Mouse (Mus musculus): Measurements from ENCODE around the gene Agtpbp1. TPM values are rescaled to one million over a fixed set of nuclear protein-coding genes. Genes with fewer than 3 reads are reported as not detected.

Agtpbp1 gene
- polyA plus RNA-seq, 1 experiment from 2014 or later, result 43.7 TPM

DNA sequence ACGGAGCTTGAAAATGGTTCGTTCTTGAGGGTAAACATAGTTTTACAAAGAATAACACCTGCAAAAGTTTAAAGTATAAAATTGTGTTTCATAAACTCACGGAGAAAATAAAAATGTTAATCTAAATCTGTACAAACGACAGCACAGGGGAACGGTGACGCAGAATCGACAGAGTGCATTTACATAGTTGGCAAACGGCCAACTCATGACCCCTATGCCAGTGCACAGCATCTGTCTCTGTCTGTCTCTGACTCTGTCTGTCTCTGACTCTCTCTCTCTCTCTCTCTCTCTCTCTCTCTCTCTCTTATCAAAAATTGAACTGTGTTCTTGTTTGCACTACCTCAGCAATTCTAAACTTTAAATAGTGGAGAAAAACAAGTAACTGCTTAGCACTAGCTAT, 110.1 kb downstream of the Agtpbp1 start:
- no peaks in the 10 kb centered on the region for H3K27me3 ChIP-seq
- 0 out of 2 replicates have a peak, but pooled peaks have one; percentile 58 for ATAC-seq
- no peaks in the 10 kb centered on the region for H3K9me3 ChIP-seq
- H3K36me3 ChIP-seq, result peaks cover 41% of the 10 kb centered on the region
- no peak overlapping the region for H3K27ac ChIP-seq
- no peak overlapping the region for H3K4me3 ChIP-seq (replicated peaks)
- 54% methylated on average over 8 of the region's 8 CpGs for WGBS
- no peak overlapping the region for H3K4me2 ChIP-seq (replicated peaks)
- no peak overlapping the region for H3K9ac ChIP-seq (replicated peaks)
- H3K4me1 ChIP-seq (replicated peaks), result no peaks in the 10 kb centered on the region

DNA sequence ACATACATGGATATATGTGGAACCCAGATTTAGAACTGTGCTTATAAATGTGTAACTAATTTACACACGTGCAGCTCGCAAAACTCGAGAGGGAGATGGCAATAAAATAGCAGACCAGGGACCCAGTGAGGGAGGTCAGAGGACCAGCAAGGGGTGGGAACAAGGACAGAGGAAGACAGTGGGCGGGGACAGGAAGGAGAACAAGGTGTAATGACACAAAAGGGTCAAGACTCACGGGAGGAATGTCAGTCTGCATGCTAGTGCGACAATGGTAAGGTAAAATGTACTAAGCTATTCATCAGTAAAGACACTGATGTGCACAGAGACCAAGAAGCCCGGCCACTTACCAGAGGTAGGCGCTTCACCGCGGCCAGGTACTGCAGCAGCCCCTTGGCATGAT, 111.7 kb downstream of the Agtpbp1 start:
- 90% methylated on average over 10 of the region's 10 CpGs for WGBS
- no peak for ATAC-seq
- H3K4me2 ChIP-seq (replicated peaks), result no peak overlapping the region
- no peak overlapping the region for H3K9ac ChIP-seq (replicated peaks)
- H3K36me3 ChIP-seq, result peaks cover 41% of the 10 kb centered on the region
- no peak overlapping the region for H3K27ac ChIP-seq
- no peak overlapping the region for H3K4me3 ChIP-seq (replicated peaks)
- H3K27me3 ChIP-seq, result no peaks in the 10 kb centered on the region
- no peaks in the 10 kb centered on the region for H3K9me3 ChIP-seq
- H3K4me1 ChIP-seq (replicated peaks), result no peaks in the 10 kb centered on the region

GRCm38 (mm10) chr13:59472222-59472621, 112.8 kb downstream of the Agtpbp1 start:
- H3K27ac ChIP-seq, result no peak overlapping the region
- 76% methylated on average over 5 of the region's 5 CpGs for WGBS
- no peak overlapping the region for H3K4me3 ChIP-seq (replicated peaks)
- H3K27me3 ChIP-seq, result no peaks in the 10 kb centered on the region
- no peak overlapping the region for H3K4me2 ChIP-seq (replicated peaks)
- no peak overlapping the region for H3K9ac ChIP-seq (replicated peaks)
- no peaks in the 10 kb centered on the region for H3K9me3 ChIP-seq
- H3K36me3 ChIP-seq, result peaks cover 39% of the 10 kb centered on the region
- no peak for ATAC-seq
- 0 out of 2 replicates have a peak, but pooled peaks cover 3% of the 10 kb centered on the region for H3K4me1 ChIP-seq (replicated peaks)

GRCm38 (mm10) chr13:59469701-59470100, 115.3 kb downstream of the Agtpbp1 start:
- Histone ChIP-seq H3K36me3 (peaks cover 24% of the 10 kb centered on the region; the same call in 1 of the 2 replicates), H3K4me3 (replicated peaks) (no peak overlapping the region), H3K9me3 (no peaks in the 10 kb centered on the region), H3K4me1 (replicated peaks) (0 out of 2 replicates have a peak, but pooled peaks cover 3% of the 10 kb centered on the region), H3K4me2 (replicated peaks) (no peak overlapping the region), H3K27me3 (no peaks in the 10 kb centered on the region), H3K27ac (no peak overlapping the region), H3K9ac (replicated peaks) (no peak overlapping the region)
- WGBS, result 94% methylated on average over 5 of the region's 5 CpGs
- no peak for ATAC-seq

GRCm38 (mm10) chr13:59468181-59468802, 116.7 kb downstream of the Agtpbp1 start:
- Histone ChIP-seq H3K36me3 (peaks cover 23% of the 10 kb centered on the region), H3K4me1 (replicated peaks) (0 out of 2 replicates have a peak, but pooled peaks cover 3% of the 10 kb centered on the region), H3K9ac (replicated peaks) (no peak overlapping the region), H3K27ac (no peak overlapping the region), H3K4me2 (replicated peaks) (no peak overlapping the region), H3K27me3 (no peaks in the 10 kb centered on the region), H3K4me3 (replicated peaks) (no peak overlapping the region), H3K9me3 (no peaks in the 10 kb centered on the region)
- WGBS, result 89% methylated on average over 8 of the region's 8 CpGs
- no peak for ATAC-seq

DNA sequence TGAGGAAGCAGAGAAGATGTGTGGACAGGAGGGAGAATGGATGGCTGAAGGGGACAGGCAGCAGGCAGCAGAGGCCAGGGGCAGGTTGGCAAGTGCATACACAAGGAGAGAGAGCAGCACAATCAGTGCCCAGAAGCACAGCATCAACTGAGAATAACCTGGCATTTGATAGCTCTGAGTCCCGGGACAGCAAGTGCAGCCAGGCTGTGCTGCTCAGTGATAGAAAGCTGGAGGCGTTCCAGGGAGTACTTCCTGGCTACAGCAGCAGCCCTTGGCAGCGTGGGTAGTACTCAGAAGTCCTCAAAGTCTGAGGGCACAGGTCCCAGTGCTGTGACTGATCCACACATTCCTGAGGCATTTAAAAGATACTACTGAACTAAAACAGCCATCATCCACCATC, 117.4 kb downstream of the Agtpbp1 start:
- Histone ChIP-seq H3K4me3 (replicated peaks) (no peak overlapping the region), H3K27ac (peak overlapping the region; percentile 20; the same call in 1 of the 2 replicates), H3K4me2 (replicated peaks) (no peak overlapping the region), H3K27me3 (no peaks in the 10 kb centered on the region), H3K9me3 (no peaks in the 10 kb centered on the region), H3K9ac (replicated peaks) (no peak overlapping the region), H3K4me1 (replicated peaks) (0 out of 2 replicates have a peak, but pooled peaks cover 3% of the 10 kb centered on the region), H3K36me3 (peaks cover 21% of the 10 kb centered on the region)
- 65% methylated on average over 3 of the region's 3 CpGs for WGBS
- ATAC-seq, result no peak

DNA sequence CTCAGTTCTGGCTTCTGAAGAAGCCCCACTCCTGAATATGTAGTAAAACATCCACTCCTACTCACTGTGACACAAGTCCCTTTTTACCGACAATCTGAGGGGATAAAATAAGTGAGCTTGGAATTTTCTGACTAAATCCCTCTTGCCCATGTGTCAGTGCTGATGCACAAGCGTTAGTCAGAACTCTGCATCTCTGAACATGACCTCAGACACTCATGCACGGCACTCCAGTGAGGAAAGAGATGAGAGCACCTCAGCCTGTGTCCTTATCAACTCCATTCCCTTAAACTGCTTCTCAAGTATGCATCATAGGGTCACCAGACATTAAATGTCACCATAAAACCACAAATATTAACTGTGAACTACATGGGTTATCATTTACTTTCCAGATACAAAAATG, 124.1 kb downstream of the Agtpbp1 start:
- WGBS, result 89% methylated on average over 3 of the region's 3 CpGs
- no peak overlapping the region for H3K4me2 ChIP-seq (replicated peaks)
- no peaks in the 10 kb centered on the region for H3K27me3 ChIP-seq
- ATAC-seq, result no peak
- no peaks in the 10 kb centered on the region for H3K4me1 ChIP-seq (replicated peaks)
- no peak overlapping the region for H3K9ac ChIP-seq (replicated peaks)
- H3K27ac ChIP-seq, result no peak overlapping the region
- H3K9me3 ChIP-seq, result no peaks in the 10 kb centered on the region
- H3K4me3 ChIP-seq (replicated peaks), result no peak overlapping the region
- H3K36me3 ChIP-seq, result peaks cover 16% of the 10 kb centered on the region

- H3K4me3 ChIP-seq (replicated peaks), result no peak overlapping the region
- H3K4me2 ChIP-seq (replicated peaks), result no peak overlapping the region
- 82% methylated on average over 1 of the region's 1 CpGs for WGBS
- H3K27ac ChIP-seq, result no peak overlapping the region
- no peaks in the 10 kb centered on the region for H3K27me3 ChIP-seq
- H3K4me1 ChIP-seq (replicated peaks), result peaks cover 9% of the 10 kb centered on the region
- no peak for ATAC-seq
- peaks cover 18% of the 10 kb centered on the region for H3K36me3 ChIP-seq
- H3K9me3 ChIP-seq, result no peaks in the 10 kb centered on the region
- H3K9ac ChIP-seq (replicated peaks), result no peak overlapping the region
Observed at GRCm38 (mm10) chr13:59456203-59456602, 128.8 kb downstream of the Agtpbp1 start.

DNA sequence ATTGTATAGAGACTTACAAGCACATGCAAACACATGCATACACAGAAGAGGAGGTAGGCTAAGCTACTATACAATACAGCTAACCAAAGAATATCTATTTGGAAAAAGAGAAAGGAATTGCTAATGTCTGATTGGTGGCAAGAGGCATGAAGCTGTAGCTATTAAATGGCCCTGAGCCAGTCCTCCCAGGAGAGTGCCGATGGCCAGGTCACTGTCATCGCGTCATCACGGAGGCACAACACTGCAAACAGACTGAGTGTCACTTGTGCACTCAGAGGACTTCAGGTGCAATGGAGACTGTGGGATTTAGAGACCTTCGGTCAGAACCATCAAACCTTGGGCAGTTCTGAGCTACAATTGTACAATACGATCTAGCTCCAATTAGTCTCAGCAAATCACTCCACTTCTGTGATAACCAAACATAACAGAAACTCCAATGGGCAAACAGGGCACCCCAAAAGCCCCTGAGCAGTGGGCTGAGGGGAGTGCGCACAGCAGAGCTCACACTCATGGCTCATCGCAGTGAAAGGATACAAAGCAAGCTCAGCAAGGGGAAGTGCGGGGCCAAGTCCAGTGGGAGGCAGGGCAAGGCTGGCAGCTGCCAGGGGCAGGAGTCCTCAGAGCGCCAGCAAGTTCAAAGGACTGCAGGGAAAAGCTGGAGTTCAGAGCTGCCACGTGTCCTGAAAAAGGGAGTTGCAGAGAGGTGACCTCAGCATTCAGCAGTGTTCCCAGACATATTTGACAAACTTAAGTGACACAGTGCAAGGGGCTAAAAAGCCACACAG, 130.8 kb downstream of the Agtpbp1 start:
- WGBS, result 89% methylated on average over 11 of the region's 11 CpGs
- H3K4me3 ChIP-seq (replicated peaks), result no peak overlapping the region
- no peaks in the 10 kb centered on the region for H3K27me3 ChIP-seq

GRCm38 (mm10) chr13:59453582-59453981, 131.4 kb downstream of the Agtpbp1 start:
- ATAC-seq, result no peak
- peaks cover 20% of the 10 kb centered on the region for H3K36me3 ChIP-seq
- WGBS, result 73% methylated on average over 6 of the region's 6 CpGs
- H3K4me2 ChIP-seq (replicated peaks), result no peak overlapping the region
- H3K9me3 ChIP-seq, result no peaks in the 10 kb centered on the region
- H3K9ac ChIP-seq (replicated peaks), result no peak overlapping the region
- peaks cover 9% of the 10 kb centered on the region for H3K4me1 ChIP-seq (replicated peaks)
- no peak overlapping the region for H3K4me3 ChIP-seq (replicated peaks)
- H3K27ac ChIP-seq, result no peak overlapping the region
- H3K27me3 ChIP-seq, result no peaks in the 10 kb centered on the region

More for the DNA sequence above, 130.8 kb downstream of the Agtpbp1 start:
- H3K27ac ChIP-seq, result no peak overlapping the region
- H3K4me1 ChIP-seq (replicated peaks), result peaks cover 9% of the 10 kb centered on the region
- H3K9me3 ChIP-seq, result no peaks in the 10 kb centered on the region
- no peak overlapping the region for H3K4me2 ChIP-seq (replicated peaks)
- no peak overlapping the region for H3K9ac ChIP-seq (replicated peaks)
- ATAC-seq, result no peak
- peaks cover 20% of the 10 kb centered on the region for H3K36me3 ChIP-seq

DNA sequence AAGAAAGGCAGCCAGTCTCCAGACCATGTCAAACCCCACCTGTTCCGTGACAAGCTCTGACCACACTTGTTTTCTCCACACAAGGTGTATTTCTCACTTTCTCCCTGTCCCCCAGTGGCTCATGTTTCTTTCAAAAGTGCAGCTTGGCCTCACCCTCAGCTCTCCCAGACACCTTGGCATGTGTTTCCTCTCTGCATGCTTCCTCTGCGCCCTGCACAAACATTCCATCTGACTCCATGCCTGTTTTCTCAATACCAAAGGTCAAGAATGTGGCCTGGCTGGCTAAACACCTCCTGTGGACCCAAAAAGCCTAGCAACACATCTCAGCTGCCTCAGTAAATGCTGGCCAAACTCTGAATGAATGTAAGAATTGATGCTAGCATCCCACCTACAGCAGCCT, 132.0 kb downstream of the Agtpbp1 start:
- WGBS, result 72% methylated on average over 2 of the region's 2 CpGs

GRCm38 (mm10) chr13:59450840-59451239, 134.2 kb downstream of the Agtpbp1 start:
- H3K9me3 ChIP-seq, result no peaks in the 10 kb centered on the region
- no peak for ATAC-seq
- H3K4me1 ChIP-seq (replicated peaks), result peaks cover 9% of the 10 kb centered on the region
- peaks cover 24% of the 10 kb centered on the region for H3K36me3 ChIP-seq
- H3K9ac ChIP-seq (replicated peaks), result no peak overlapping the region
- WGBS, result 93% methylated on average over 10 of the region's 10 CpGs
- no peak overlapping the region for H3K27ac ChIP-seq
- no peaks in the 10 kb centered on the region for H3K27me3 ChIP-seq
- no peak overlapping the region for H3K4me3 ChIP-seq (replicated peaks)
- no peak overlapping the region for H3K4me2 ChIP-seq (replicated peaks)

More for the DNA sequence above, 132.0 kb downstream of the Agtpbp1 start:
- no peak for ATAC-seq
- Histone ChIP-seq H3K9me3 (no peaks in the 10 kb centered on the region), H3K27ac (no peak overlapping the region), H3K27me3 (no peaks in the 10 kb centered on the region), H3K4me1 (replicated peaks) (peaks cover 9% of the 10 kb centered on the region), H3K36me3 (peaks cover 20% of the 10 kb centered on the region), H3K4me2 (replicated peaks) (no peak overlapping the region), H3K9ac (replicated peaks) (no peak overlapping the region), H3K4me3 (replicated peaks) (no peak overlapping the region)
